Mouse (Mus musculus) stomach, postnatal 0 days (tissue): Measurements from ENCODE around the gene Tbc1d2b. TPM values are rescaled to one million over a fixed set of nuclear protein-coding genes. Genes with fewer than 3 reads are reported as not detected.
A peak's percentile ranks its signal among the peaks of the same experiment; 100 is the strongest.

ENCODE experiments used
- ATAC-seq: fragments of 200-750 bp; cut with Nextera tagmentation; 2 replicates; pipeline ENCODE4 v1.8.0; 2017; ENCODE audit not compliant: low FRiP score, low TSS enrichment
- DNase-seq: peaks from one replicate; pipeline ENCODE4 v3.0.0-alpha.2; 2016; ENCODE audit warnings: low spot score
- H3K27ac ChIP-seq: fragments of 300-500 bp; sonication (generic); replicated peaks from 2 replicates; pipeline ENCODE4 v1.5.1; 2014; ENCODE audit warnings: mild to moderate bottlenecking, control low read depth
- H3K27me3 ChIP-seq: fragments of 300-500 bp; sonication (generic); 2 replicates; pipeline ENCODE4 v1.6.1; 2014; ENCODE audit warnings: low read length; ENCODE audit not compliant: control insufficient read depth, insufficient read depth
- H3K36me3 ChIP-seq: fragments of 300-500 bp; sonication (generic); 2 replicates; pipeline ENCODE4 v1.6.1; 2014; ENCODE audit warnings: low read length, mixed read lengths; ENCODE audit not compliant: control insufficient read depth, insufficient read depth
- H3K4me1 ChIP-seq: fragments of 300-500 bp; sonication (generic); replicated peaks from 2 replicates; pipeline ENCODE4 v1.6.1; 2014; ENCODE audit warnings: antibody characterized with exemption; ENCODE audit not compliant: control insufficient read depth, insufficient read depth
- H3K4me2 ChIP-seq: fragments of 300-500 bp; sonication (generic); replicated peaks from 2 replicates; pipeline ENCODE4 v1.6.1; 2014; ENCODE audit warnings: low read depth, mild to moderate bottlenecking, control low read depth, moderate library complexity
- H3K4me3 ChIP-seq: fragments of 300-500 bp; sonication (generic); 2 replicates; pipeline ENCODE4 v1.5.1; 2014; ENCODE audit warnings: low read depth, low read length, control low read depth
- H3K9ac ChIP-seq: fragments of 300-500 bp; sonication (generic); 2 replicates; pipeline ENCODE4 v1.6.1; 2014; ENCODE audit warnings: mild to moderate bottlenecking, low read length, control low read depth, mixed read lengths
- H3K9me3 ChIP-seq: fragments of 300-500 bp; sonication (generic); 2 replicates; pipeline ENCODE4 v1.6.1; 2016; ENCODE audit warnings: low read length; ENCODE audit not compliant: control insufficient read depth
- CTCF ChIP-seq: IDR thresholded peaks from 2 replicates; pipeline ENCODE4 v1.5.1; 2016; ENCODE audit warnings: antibody characterized with exemption, low read depth, mild to moderate bottlenecking, moderate library complexity
- EP300 ChIP-seq: optimal IDR thresholded peaks from 2 replicates; pipeline ENCODE3; 2016; ENCODE audit warnings: antibody characterized with exemption
- WGBS: fragments of 180-500 bp; shearing (Covaris S2); extraction: QIAGEN DNeasy Blood & Tissue Kit; methylation state at CpG from one replicate; pipeline ENCODE4 v1.1.7; 2014; 5-methylcytosine and 5-hydroxymethylcytosine counted together
- polyA plus RNA-seq: library from polyadenylated mRNA; unstranded; fragments of >200 nt; fragmentation: Nextera tagmentation; extraction: Ambion mirVana; gene quantifications from 2 replicates; pipeline ENCODE4 v1.2.1, GENCODE M21; 2015

Gene Tbc1d2b
- polyA plus RNA-seq, 1 experiment from 2014 or later = 6.6 TPM

DNA sequence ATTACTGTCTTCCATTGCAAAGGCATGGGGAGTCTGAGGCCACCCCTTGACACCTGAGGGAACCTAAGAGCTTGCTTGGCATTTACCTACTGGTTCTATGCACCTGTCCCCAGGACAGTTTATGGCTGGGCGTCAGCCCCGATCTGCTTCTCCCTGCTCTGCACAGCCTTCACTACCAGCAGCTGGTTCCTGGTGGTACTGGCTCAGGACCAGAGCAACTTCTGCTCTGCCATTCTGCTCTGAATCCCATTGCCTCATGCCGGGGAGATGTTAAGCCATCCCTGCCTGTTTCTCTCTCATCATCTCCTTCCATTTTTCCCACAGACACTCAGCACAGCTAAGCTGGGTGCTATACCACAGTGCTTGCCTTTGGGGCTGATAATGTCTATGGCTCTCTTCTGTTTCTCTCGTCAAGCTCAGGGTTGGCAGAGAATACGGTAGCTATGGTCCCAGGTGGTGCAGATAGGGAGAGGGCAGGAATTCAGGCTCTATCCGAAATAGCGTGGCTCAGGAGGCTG lies 72.7 kb downstream of the Tbc1d2b start:
- H3K9ac ChIP-seq = no peak overlapping the region
- no peaks in the 10 kb centered on the region for H3K4me1 ChIP-seq
- no peak for DNase-seq
- TF ChIP-seq EP300 (no peak), CTCF (no peak)
- no peak overlapping the region for H3K4me2 ChIP-seq
- no peaks in the 10 kb centered on the region for H3K9me3 ChIP-seq
- no peaks in the 10 kb centered on the region for H3K27me3 ChIP-seq
- no peak for ATAC-seq
- no peaks in the 10 kb centered on the region; the same call in 1 of the 2 replicates for H3K36me3 ChIP-seq
- WGBS = 76% methylated on average over 7 of the region's 7 CpGs
- no peak overlapping the region for H3K4me3 ChIP-seq
- H3K27ac ChIP-seq = no peak overlapping the region

DNA sequence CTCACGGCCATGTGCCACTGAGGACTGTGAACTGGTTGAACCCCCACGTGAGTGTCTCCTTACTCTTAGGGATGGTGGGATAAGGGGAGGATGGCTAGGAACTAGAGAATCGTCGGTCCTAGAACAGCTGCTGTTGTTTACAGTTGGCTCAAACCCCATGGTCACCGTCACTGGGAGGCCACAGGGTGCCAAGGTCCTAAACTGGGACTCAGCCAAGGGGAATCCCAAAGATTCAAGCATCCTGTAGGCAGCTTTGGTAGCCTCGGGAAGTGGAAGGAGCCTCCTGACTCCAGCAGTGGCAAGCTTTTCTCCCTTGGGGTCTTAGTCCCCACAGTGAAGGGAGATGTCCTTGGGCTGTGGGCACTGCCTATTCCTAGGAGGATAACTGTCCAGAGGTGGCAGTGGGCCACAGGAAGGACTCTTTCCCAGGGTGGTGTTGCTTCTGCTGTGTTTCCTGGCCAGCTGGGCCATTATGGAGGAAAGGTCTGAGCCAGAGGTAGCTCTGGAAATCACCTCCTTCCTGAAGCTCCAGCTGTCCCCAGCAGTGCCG lies 73.4 kb downstream of the Tbc1d2b start:
- no peak overlapping the region for H3K27ac ChIP-seq
- no peak for ATAC-seq
- H3K9me3 ChIP-seq = no peaks in the 10 kb centered on the region
- no peak overlapping the region for H3K4me2 ChIP-seq
- H3K9ac ChIP-seq = no peak overlapping the region
- 62% methylated on average over 7 of the region's 7 CpGs for WGBS
- no peaks in the 10 kb centered on the region; the same call in 1 of the 2 replicates for H3K36me3 ChIP-seq
- H3K27me3 ChIP-seq = no peaks in the 10 kb centered on the region
- H3K4me3 ChIP-seq = no peak overlapping the region
- DNase-seq = no peak
- H3K4me1 ChIP-seq = no peaks in the 10 kb centered on the region
- TF ChIP-seq EP300 = no peak
- TF ChIP-seq CTCF = no peak

DNA sequence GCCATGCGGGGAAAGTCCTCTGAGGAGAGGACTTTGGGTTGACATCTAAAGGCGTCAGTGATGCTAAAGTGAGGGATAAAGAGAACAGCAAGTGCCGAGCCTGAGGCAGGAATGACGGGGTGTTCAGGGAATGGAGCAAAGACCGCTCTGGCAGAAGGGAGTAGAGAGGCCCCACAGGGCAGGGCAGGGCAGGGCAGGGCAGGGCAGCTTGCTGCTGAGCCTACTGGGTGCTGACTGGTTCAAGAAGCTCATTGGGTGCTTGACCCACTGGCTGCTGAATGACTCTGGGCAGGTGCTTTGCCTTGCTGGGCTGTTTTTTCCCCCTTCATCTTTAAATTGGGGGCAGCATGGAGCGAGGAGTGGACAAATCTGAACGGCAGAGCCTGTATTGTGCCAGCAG lies 74.3 kb downstream of the Tbc1d2b start:
- Histone ChIP-seq H3K4me1 (no peaks in the 10 kb centered on the region), H3K4me3 (no peak overlapping the region), H3K36me3 (no peaks in the 10 kb centered on the region; the same call in 1 of the 2 replicates), H3K9me3 (no peaks in the 10 kb centered on the region), H3K27me3 (no peaks in the 10 kb centered on the region), H3K9ac (no peak overlapping the region), H3K27ac (no peak overlapping the region), H3K4me2 (no peak overlapping the region)
- WGBS = 68% methylated on average over 7 of the region's 7 CpGs
- DNase-seq = peak; percentile 30
- TF ChIP-seq EP300 (no peak), CTCF (no peak)
- no peak for ATAC-seq

DNA sequence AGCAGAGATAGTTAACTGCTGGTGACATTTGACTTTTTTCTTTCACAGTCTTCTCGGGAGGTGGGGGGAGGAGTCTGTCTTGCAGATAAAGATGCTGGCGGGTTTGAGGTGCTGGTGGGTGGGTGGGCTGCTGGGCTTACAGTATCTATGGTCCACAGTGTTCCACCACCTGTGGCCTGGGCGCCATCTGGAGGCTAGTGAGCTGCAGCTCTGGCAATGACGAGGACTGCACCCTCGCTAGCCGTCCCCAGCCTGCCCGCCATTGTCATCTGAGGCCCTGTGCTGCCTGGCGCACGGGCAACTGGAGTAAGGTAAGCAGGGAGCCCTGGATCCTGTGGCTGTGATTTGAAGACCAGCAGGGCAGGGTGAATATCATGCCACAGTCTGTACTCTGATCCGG lies 75.6 kb downstream of the Tbc1d2b start:
- WGBS = 80% methylated on average over 10 of the region's 10 CpGs
- Histone ChIP-seq H3K9me3 (no peaks in the 10 kb centered on the region), H3K36me3 (no peaks in the 10 kb centered on the region), H3K9ac (no peak overlapping the region), H3K4me2 (no peak overlapping the region), H3K4me1 (no peaks in the 10 kb centered on the region), H3K4me3 (no peak overlapping the region), H3K27ac (no peak overlapping the region), H3K27me3 (no peaks in the 10 kb centered on the region)
- TF ChIP-seq CTCF (peak; percentile 40; the same call in 1 of the 2 replicates), EP300 (no peak)
- no peak for ATAC-seq
- DNase-seq = no peak

DNA sequence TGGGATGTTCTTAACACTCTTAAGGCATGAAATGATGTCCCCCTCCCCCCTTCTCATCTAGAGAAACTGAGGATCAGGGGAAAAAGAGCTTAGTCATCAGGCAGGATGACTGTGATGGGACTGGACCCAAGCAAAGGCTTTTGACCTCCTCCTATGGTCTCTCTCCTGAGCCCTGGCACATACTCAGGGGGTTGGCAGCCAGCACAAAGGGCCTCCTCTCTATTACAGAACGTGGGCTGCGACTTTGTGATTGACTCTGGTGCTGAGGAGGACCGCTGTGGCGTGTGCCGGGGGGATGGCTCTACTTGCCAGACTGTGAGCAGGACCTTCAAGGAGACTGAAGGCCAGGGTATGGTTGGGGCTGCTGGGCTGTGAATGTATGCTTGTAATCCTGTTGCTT lies 81.2 kb downstream of the Tbc1d2b start:
- Histone ChIP-seq H3K4me1 (no peaks in the 10 kb centered on the region), H3K27ac (no peak overlapping the region), H3K9ac (no peak overlapping the region), H3K4me3 (no peak overlapping the region), H3K36me3 (no peaks in the 10 kb centered on the region), H3K27me3 (no peaks in the 10 kb centered on the region), H3K4me2 (no peak overlapping the region), H3K9me3 (no peaks in the 10 kb centered on the region)
- TF ChIP-seq EP300 (no peak), CTCF (no peak)
- no peak for ATAC-seq
- DNase-seq = no peak
- 87% methylated on average over 5 of the region's 5 CpGs for WGBS

DNA sequence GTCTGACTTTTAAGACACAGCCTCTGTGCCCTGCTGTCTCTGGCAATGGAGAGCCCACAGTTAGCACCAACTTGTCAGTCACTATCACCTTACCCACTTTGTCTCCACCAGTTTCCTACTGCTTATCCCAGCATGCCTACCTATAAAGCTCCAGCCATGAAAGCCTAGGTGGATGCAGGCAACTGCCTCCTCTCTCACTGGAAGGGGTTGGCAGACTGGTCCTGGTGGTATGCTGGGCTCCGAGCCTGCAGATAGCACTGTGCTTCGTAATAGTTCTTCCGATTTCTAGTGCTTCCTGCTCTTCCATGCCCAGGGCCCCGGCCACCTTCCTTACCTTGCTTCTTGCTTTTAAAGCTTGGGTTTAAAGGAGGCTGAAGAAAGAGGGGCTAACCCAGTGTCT lies 81.7 kb downstream of the Tbc1d2b start:
- no peak for DNase-seq
- TF ChIP-seq CTCF (no peak), EP300 (no peak)
- WGBS = 86% methylated on average over 4 of the region's 4 CpGs
- H3K4me3 ChIP-seq = no peak overlapping the region
- H3K27ac ChIP-seq = no peak overlapping the region
- H3K27me3 ChIP-seq = no peaks in the 10 kb centered on the region
- no peak for ATAC-seq
- H3K9me3 ChIP-seq = no peaks in the 10 kb centered on the region
- no peak overlapping the region for H3K9ac ChIP-seq
- no peak overlapping the region for H3K4me2 ChIP-seq
- H3K4me1 ChIP-seq = no peaks in the 10 kb centered on the region
- no peaks in the 10 kb centered on the region for H3K36me3 ChIP-seq
